22 mouse cellular contexts compared by ENCODE assay signal in genomic region chr4:10049411-10049810, GRCm38 (mm10).
"Had no signal": no experiment of that assay in that cellular context is flagged by ENCODE, and none has a peak within 500 bp of the region (broad histone marks: within the 10 kb centered on the region; RNA-seq: fewer than 3 reads in every experiment).

No protein-coding gene starts in this region.

- H3K27me3 ChIP-seq: kidney, embryonic 15.5 days; limb, embryonic 12.5 days; limb, embryonic 15.5 days had no signal

- DNase-seq: kidney, adult 8-10 months; kidney, postnatal 10 days; kidney, postnatal 36 days; left cerebral cortex, postnatal 4 days; liver, postnatal 0 days; midbrain, embryonic 14.5 days; right cerebral cortex, adult 18-20 months; right cerebral cortex, postnatal 14 days; right cerebral cortex, postnatal 4 days; thymus, adult 2 months; thymus, postnatal 14 days; thymus, postnatal 4 days had no signal

- ATAC-seq: liver, postnatal 0 days; lung, postnatal 0 days had no signal

- H3K9me3 ChIP-seq: kidney, embryonic 15.5 days; limb, embryonic 12.5 days; limb, embryonic 15.5 days had no signal

- H3K4me3 ChIP-seq: kidney, embryonic 15.5 days; limb, embryonic 12.5 days; limb, embryonic 15.5 days had no signal

- H3K4me1 ChIP-seq: kidney, embryonic 15.5 days; limb, embryonic 15.5 days had no signal

- H3K4me2 ChIP-seq: kidney, embryonic 15.5 days; limb, embryonic 12.5 days; limb, embryonic 15.5 days; liver, embryonic 11.5 days; lung, embryonic 14.5 days; midbrain, embryonic 11.5 days had no signal

- H3K36me3 ChIP-seq: kidney, embryonic 15.5 days; limb, embryonic 12.5 days; limb, embryonic 15.5 days had no signal

- H3K9ac ChIP-seq: kidney, embryonic 15.5 days; limb, embryonic 12.5 days; limb, embryonic 15.5 days; liver, embryonic 14.5 days; liver, postnatal 0 days; lung, embryonic 14.5 days had no signal

- H3K27ac ChIP-seq: kidney, embryonic 15.5 days; limb, embryonic 12.5 days; limb, embryonic 15.5 days; liver, embryonic 14.5 days; macrophage; stomach, postnatal 0 days had no signal
